Mouse (Mus musculus): ENCODE data around the gene Zbtb49.

Zbtb49 gene

GRCm38 (mm10) chr5:38157481-38158020, 62.7 kb downstream of the Zbtb49 start:
- H3K4me1 ChIP-seq (replicated peaks; ENCODE audit: low read depth, low read length) = peaks cover 15% of the 10 kb centered on the region
- peaks cover 78% of the 10 kb centered on the region for H3K27me3 ChIP-seq (ENCODE audit: insufficient read depth, low read length)
- TF ChIP-seq NANOG (IDR thresholded peaks at IDR 0.05; ENCODE audit: borderline replicate concordance, low read length) (no peak), POU5F1 (IDR thresholded peaks at IDR 0.05; ENCODE audit: borderline replicate concordance, low read length) (no peak), CTCF (conservative IDR thresholded peaks at IDR 0.05; ENCODE audit: low read length) (no peak)
- peaks cover 21% of the 10 kb centered on the region for H3K9me3 ChIP-seq (ENCODE audit: low read length)
- H3K4me3 ChIP-seq (replicated peaks; ENCODE audit: low read length) = no peak overlapping the region
- H3K36me3 ChIP-seq (ENCODE audit: insufficient read depth, low read length) = no peaks in the 10 kb centered on the region

- no peak for TF ChIP-seq NANOG (IDR thresholded peaks at IDR 0.05; ENCODE audit: borderline replicate concordance, low read length)
- no peak for TF ChIP-seq CTCF (conservative IDR thresholded peaks at IDR 0.05; ENCODE audit: low read length)
- no peak for TF ChIP-seq POU5F1 (IDR thresholded peaks at IDR 0.05; ENCODE audit: borderline replicate concordance, low read length)
- peaks cover 17% of the 10 kb centered on the region for H3K9me3 ChIP-seq (ENCODE audit: low read length)
- H3K27me3 ChIP-seq (ENCODE audit: insufficient read depth, low read length) = peaks cover 38% of the 10 kb centered on the region
- peaks cover 3% of the 10 kb centered on the region for H3K4me1 ChIP-seq (replicated peaks; ENCODE audit: low read depth, low read length)
- no peaks in the 10 kb centered on the region for H3K36me3 ChIP-seq (ENCODE audit: insufficient read depth, low read length)
- H3K4me3 ChIP-seq (replicated peaks; ENCODE audit: low read length) = no peak overlapping the region
These were observed 66.6 kb downstream of the Zbtb49 start for GRCm38 (mm10) chr5:38153636-38154035.

GRCm38 (mm10) chr5:38152201-38153108, 67.8 kb downstream of the Zbtb49 start:
- no peaks in the 10 kb centered on the region for H3K4me1 ChIP-seq (replicated peaks; ENCODE audit: low read depth, low read length)
- no peak for TF ChIP-seq CTCF (conservative IDR thresholded peaks at IDR 0.05; ENCODE audit: low read length)
- no peak for TF ChIP-seq POU5F1 (IDR thresholded peaks at IDR 0.05; ENCODE audit: borderline replicate concordance, low read length)
- no peak for TF ChIP-seq NANOG (IDR thresholded peaks at IDR 0.05; ENCODE audit: borderline replicate concordance, low read length)
- no peaks in the 10 kb centered on the region for H3K36me3 ChIP-seq (ENCODE audit: insufficient read depth, low read length)
- H3K4me3 ChIP-seq (replicated peaks; ENCODE audit: low read length) = no peak overlapping the region
- peaks cover 27% of the 10 kb centered on the region for H3K27me3 ChIP-seq (ENCODE audit: insufficient read depth, low read length)
- peaks cover 17% of the 10 kb centered on the region for H3K9me3 ChIP-seq (ENCODE audit: low read length)

GRCm38 (mm10) chr5:38151264-38151663, 69.0 kb downstream of the Zbtb49 start:
- H3K4me1 ChIP-seq (replicated peaks; ENCODE audit: low read depth, low read length) = no peaks in the 10 kb centered on the region
- TF ChIP-seq NANOG (IDR thresholded peaks at IDR 0.05; ENCODE audit: borderline replicate concordance, low read length) = no peak
- no peak for TF ChIP-seq POU5F1 (IDR thresholded peaks at IDR 0.05; ENCODE audit: borderline replicate concordance, low read length)
- TF ChIP-seq CTCF (conservative IDR thresholded peaks at IDR 0.05; ENCODE audit: low read length) = no peak
- H3K27me3 ChIP-seq (ENCODE audit: insufficient read depth, low read length) = peaks cover 15% of the 10 kb centered on the region
- H3K36me3 ChIP-seq (ENCODE audit: insufficient read depth, low read length) = no peaks in the 10 kb centered on the region
- H3K9me3 ChIP-seq (ENCODE audit: low read length) = peaks cover 17% of the 10 kb centered on the region
- no peak overlapping the region for H3K4me3 ChIP-seq (replicated peaks; ENCODE audit: low read length)

GRCm38 (mm10) chr5:38146524-38146923, 73.7 kb downstream of the Zbtb49 start:
- TF ChIP-seq CTCF (conservative IDR thresholded peaks at IDR 0.05; ENCODE audit: low read length) = no peak
- no peak for TF ChIP-seq NANOG (IDR thresholded peaks at IDR 0.05; ENCODE audit: borderline replicate concordance, low read length)
- TF ChIP-seq POU5F1 (IDR thresholded peaks at IDR 0.05; ENCODE audit: borderline replicate concordance, low read length) = no peak
- no peak overlapping the region for H3K4me3 ChIP-seq (replicated peaks; ENCODE audit: low read length)
- H3K9me3 ChIP-seq (ENCODE audit: low read length) = no peaks in the 10 kb centered on the region
- no peaks in the 10 kb centered on the region; the same call in 1 of the 2 replicates for H3K27me3 ChIP-seq (ENCODE audit: insufficient read depth, low read length)
- H3K36me3 ChIP-seq (ENCODE audit: insufficient read depth, low read length) = no peaks in the 10 kb centered on the region
- H3K4me1 ChIP-seq (replicated peaks; ENCODE audit: low read depth, low read length) = no peaks in the 10 kb centered on the region

GRCm38 (mm10) chr5:38140893-38141292, 79.4 kb downstream of the Zbtb49 start:
- H3K4me1 ChIP-seq (replicated peaks; ENCODE audit: low read depth, low read length) = no peaks in the 10 kb centered on the region

More at GRCm38 (mm10) chr5:38140893-38141292, 79.4 kb downstream of the Zbtb49 start:
- Histone ChIP-seq H3K4me3 (replicated peaks; ENCODE audit: low read length) (no peak overlapping the region), H3K36me3 (ENCODE audit: insufficient read depth, low read length) (peaks cover 11% of the 10 kb centered on the region), H3K9me3 (ENCODE audit: low read length) (peaks cover 19% of the 10 kb centered on the region), H3K27me3 (ENCODE audit: insufficient read depth, low read length) (no peaks in the 10 kb centered on the region; the same call in 1 of the 2 replicates)
- TF ChIP-seq NANOG (IDR thresholded peaks at IDR 0.05; ENCODE audit: borderline replicate concordance, low read length) (no peak), POU5F1 (IDR thresholded peaks at IDR 0.05; ENCODE audit: borderline replicate concordance, low read length) (no peak), CTCF (conservative IDR thresholded peaks at IDR 0.05; ENCODE audit: low read length) (no peak)
